Mouse (Mus musculus) lung, postnatal 0 days (tissue): Measurements from ENCODE around the gene Jak3.

Experiments used
- CTCF ChIP-seq: IDR thresholded peaks from 2 replicates; pipeline ENCODE4 v1.5.1; 2016; ENCODE audit warnings: antibody characterized with exemption, mild to moderate bottlenecking
- EP300 ChIP-seq: IDR thresholded peaks from 2 replicates; pipeline ENCODE4 v1.6.1; 2016; ENCODE audit warnings: antibody characterized with exemption, mild to moderate bottlenecking, control low read depth

DNA sequence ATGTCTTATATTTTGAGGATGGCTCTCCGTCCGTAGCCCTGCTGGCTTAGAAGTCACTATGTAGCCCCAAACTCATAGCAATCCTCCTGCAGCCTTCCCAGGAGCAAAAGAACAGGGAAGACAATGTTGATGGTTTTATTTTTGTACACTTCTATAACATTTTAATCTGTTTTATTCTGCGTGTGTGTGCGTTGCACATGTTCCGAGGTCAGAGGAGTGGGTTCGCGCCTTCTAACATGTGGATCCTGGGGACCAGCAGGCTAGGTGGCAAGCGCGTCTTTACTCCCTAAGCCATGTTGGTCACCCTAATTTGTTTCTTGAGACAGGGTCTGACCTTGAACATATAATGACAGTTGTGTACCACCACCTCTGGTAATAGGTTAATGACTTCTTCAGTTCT is 707 bp downstream of the Jak3 start:
- TF ChIP-seq CTCF (no peak), EP300 (no peak)
